Mouse (Mus musculus) kidney, adult 2 months (tissue): ENCODE results near the gene Helz. TPM values are rescaled to one million over a fixed set of nuclear protein-coding genes. Genes with fewer than 3 reads are reported as not detected.
A peak's percentile ranks its signal among the peaks of the same experiment; 100 is the strongest.

ENCODE experiments used
- DNase-seq: peaks from one replicate; pipeline ENCODE4 v3.0.0; 2021
- H3K27ac ChIP-seq: fragments of 200-500 bp; 2 replicates; pipeline ENCODE4 v1.5.1; 2012; ENCODE audit warnings: low read depth, low read length, control low read depth, inconsistent platforms; ENCODE audit not compliant: insufficient read depth
- H3K27me3 ChIP-seq: fragments of 200-500 bp; replicated peaks from 2 replicates; pipeline ENCODE4 v1.6.1; 2012; ENCODE audit warnings: mild to moderate bottlenecking, moderate library complexity, low read length, inconsistent platforms; ENCODE audit not compliant: control insufficient read depth, insufficient read depth
- H3K36me3 ChIP-seq: fragments of 200-500 bp; 2 replicates; pipeline ENCODE4 v1.6.1; 2012; ENCODE audit warnings: mild to moderate bottlenecking, moderate library complexity, low read length, inconsistent platforms; ENCODE audit not compliant: control insufficient read depth, insufficient read depth
- H3K4me1 ChIP-seq: fragments of 200-500 bp; 2 replicates; pipeline ENCODE4 v1.6.1; 2011; ENCODE audit warnings: low read length; ENCODE audit not compliant: control insufficient read depth, insufficient read depth
- H3K4me3 ChIP-seq: fragments of 200-500 bp; 2 replicates; pipeline ENCODE4 v1.5.1; 2011; ENCODE audit warnings: mild to moderate bottlenecking, low read depth, low read length, control low read depth; ENCODE audit not compliant: insufficient read depth
- CTCF ChIP-seq: fragments of 200-500 bp; conservative IDR thresholded peaks from 2 replicates; pipeline ENCODE4 v1.5.1; 2011; ENCODE audit warnings: low read depth, mild to moderate bottlenecking, control low read depth, low read length, moderate library complexity, mixed read lengths; ENCODE audit not compliant: insufficient read depth, insufficient read length
- POLR2A ChIP-seq: fragments of 200-500 bp; IDR thresholded peaks from one replicate; pipeline ENCODE4 v1.6.1; 2011; ENCODE audit warnings: low read depth, low read length, control low read depth
- WGBS: fragments of 180-500 bp; shearing (Covaris S2); methylation state at CpG from one replicate; pipeline ENCODE4 v1.1.7; 2018; 5-methylcytosine and 5-hydroxymethylcytosine counted together
- polyA plus RNA-seq: library from polyadenylated mRNA; depleted of rRNA; stranded (reverse); fragments of >200 nt; gene quantifications from 2 replicates; pipeline ENCODE4 v1.2.3, GENCODE M21; 2012

The Helz gene
- polyA plus RNA-seq, 1 experiment, result 18.8 TPM

DNA sequence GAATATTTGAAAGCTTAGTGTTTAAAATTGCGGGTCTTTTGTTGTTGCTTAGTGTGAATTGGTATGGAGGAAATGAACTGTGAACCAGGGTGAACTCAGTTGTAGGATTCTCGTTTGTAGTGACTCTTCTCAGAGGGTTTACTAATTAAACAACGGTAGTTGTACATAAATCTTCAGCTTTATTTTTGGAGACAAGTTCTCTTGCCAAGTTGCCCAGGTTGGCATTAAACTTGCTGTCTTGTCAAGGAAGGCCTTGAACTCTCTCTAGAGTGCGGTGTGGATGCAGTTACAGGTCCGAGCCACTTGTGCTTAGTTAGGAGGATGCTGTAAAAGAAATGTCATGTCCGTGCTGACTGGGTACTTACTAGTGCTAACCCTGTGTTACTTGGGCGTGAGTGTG, 39.4 kb downstream of the Helz start:
- H3K36me3 ChIP-seq, result no peaks in the 10 kb centered on the region
- WGBS, result 52% methylated on average over 7 of the region's 7 CpGs
- no peaks in the 10 kb centered on the region for H3K27me3 ChIP-seq
- no peak for TF ChIP-seq POLR2A
- TF ChIP-seq CTCF, result no peak
- peaks cover 6% of the 10 kb centered on the region; the same call in 1 of the 2 replicates for H3K4me1 ChIP-seq
- no peak overlapping the region for H3K27ac ChIP-seq
- no peak overlapping the region for H3K4me3 ChIP-seq
- DNase-seq, result peak; percentile 71

DNA sequence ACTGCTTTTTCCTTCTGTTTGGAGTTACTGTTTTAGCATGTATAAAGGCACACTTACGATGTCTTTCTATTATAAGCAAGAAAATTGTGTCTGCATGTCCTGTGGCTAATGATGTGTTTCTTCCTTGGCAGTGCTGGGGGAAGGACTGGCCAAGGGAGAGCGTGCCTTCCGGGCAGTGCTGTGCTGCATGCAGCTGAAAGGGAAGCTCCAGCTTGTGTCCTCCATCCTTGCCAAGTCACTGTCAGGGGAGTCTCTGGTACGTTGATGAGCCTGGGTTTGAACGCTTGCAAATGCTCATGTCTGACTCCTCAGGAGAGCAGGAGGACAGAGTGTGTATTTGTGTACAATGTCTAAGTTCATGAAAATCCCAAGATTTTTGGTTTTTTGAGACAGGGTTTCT, 44.8 kb downstream of the Helz start:
- no peak overlapping the region for H3K27ac ChIP-seq
- TF ChIP-seq CTCF (no peak), POLR2A (no peak)
- H3K36me3 ChIP-seq, result peaks cover 2% of the 10 kb centered on the region; the same call in 1 of the 2 replicates
- H3K4me3 ChIP-seq, result no peak overlapping the region
- no peaks in the 10 kb centered on the region for H3K27me3 ChIP-seq
- DNase-seq, result peak; percentile 34
- 64% methylated on average over 5 of the region's 5 CpGs for WGBS
- no peaks in the 10 kb centered on the region for H3K4me1 ChIP-seq

- no peaks in the 10 kb centered on the region for H3K4me1 ChIP-seq
- TF ChIP-seq POLR2A (no peak), CTCF (no peak)
- H3K27me3 ChIP-seq, result no peaks in the 10 kb centered on the region
- no peak overlapping the region for H3K27ac ChIP-seq
- DNase-seq, result no peak
- H3K4me3 ChIP-seq, result no peak overlapping the region
- WGBS, result 95% methylated on average over 4 of the region's 4 CpGs
- H3K36me3 ChIP-seq, result peaks cover 4% of the 10 kb centered on the region
Measured at GRCm38 (mm10) chr11:107597381-107597780, 49.7 kb downstream of the Helz start.

DNA sequence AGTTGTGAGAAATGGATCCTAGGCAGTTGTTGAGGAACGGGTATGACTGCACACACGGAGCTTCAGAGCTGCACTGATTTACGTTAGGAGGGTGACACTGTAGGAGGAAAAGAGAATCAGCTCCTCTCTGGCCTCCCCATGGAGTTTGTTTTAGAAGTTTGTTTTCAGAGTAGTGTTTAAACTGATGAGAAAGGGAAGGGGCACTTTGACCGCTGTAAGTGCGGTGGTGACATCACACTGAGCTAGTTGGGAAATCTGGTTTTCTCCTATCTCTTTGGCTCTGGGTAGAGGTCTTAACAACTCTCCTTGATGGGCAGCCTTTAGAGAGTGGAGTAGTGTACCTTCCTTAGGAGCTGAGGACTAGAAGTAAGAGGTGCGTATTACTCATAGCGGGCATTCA, 58.0 kb downstream of the Helz start:
- 88% methylated on average over 7 of the region's 7 CpGs for WGBS
- no peaks in the 10 kb centered on the region for H3K4me1 ChIP-seq
- no peaks in the 10 kb centered on the region for H3K27me3 ChIP-seq
- no peak overlapping the region for H3K4me3 ChIP-seq
- no peak for TF ChIP-seq CTCF
- no peak for TF ChIP-seq POLR2A
- no peak overlapping the region for H3K27ac ChIP-seq
- no peak for DNase-seq
- H3K36me3 ChIP-seq, result peaks cover 4% of the 10 kb centered on the region

DNA sequence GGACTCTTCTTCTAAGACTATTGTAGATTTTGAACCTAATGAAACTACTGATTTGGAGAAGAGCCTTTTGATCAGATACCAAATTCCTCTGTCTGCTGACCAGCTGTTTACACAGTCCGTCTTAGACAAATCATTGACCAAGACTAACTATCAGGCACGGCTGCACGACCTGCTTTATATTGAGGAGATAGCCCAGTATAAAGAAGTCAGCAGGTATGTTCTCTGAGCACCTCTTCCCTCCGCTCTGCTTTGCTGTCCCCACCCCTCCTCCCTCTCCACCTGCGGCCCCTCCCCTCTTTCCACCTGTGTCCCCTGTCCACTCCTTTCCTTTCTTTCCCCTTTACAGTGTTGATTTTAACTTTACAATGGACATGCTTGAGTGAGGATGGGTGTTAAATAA, 66.2 kb downstream of the Helz start:
- DNase-seq, result peak; percentile 33
- TF ChIP-seq CTCF (no peak), POLR2A (no peak)
- Histone ChIP-seq H3K4me3 (no peak overlapping the region), H3K27ac (no peak overlapping the region), H3K4me1 (no peaks in the 10 kb centered on the region), H3K36me3 (no peaks in the 10 kb centered on the region), H3K27me3 (no peaks in the 10 kb centered on the region)
- WGBS, result 49% methylated on average over 5 of the region's 5 CpGs

DNA sequence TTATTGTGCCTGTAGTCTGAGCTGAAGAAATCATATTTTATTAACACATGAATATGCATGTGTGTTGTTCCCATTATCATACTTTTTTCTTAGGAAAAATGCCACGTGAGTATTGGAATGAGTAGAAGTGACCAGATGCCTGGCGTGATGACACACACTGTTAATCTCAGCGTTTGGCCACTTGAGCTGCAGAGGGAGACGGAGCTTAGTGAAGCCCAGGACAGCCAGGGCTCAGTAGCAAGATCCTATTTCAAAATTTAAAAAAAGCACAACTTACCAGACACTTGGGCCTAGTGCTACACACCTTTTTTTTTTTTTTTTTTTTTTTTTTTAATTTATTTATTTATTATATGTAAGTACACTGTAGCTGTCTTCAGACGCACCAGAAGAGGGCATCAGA, 68.0 kb downstream of the Helz start:
- TF ChIP-seq CTCF (no peak), POLR2A (no peak)
- no peak overlapping the region for H3K4me3 ChIP-seq
- H3K4me1 ChIP-seq, result no peaks in the 10 kb centered on the region
- DNase-seq, result no peak
- H3K36me3 ChIP-seq, result no peaks in the 10 kb centered on the region; the same call in 1 of the 2 replicates
- no peak overlapping the region for H3K27ac ChIP-seq
- WGBS, result 82% methylated on average over 5 of the region's 5 CpGs
- H3K27me3 ChIP-seq, result no peaks in the 10 kb centered on the region

GRCm38 (mm10) chr11:107617976-107618375, 70.2 kb downstream of the Helz start:
- 65% methylated on average over 5 of the region's 5 CpGs for WGBS

DNA sequence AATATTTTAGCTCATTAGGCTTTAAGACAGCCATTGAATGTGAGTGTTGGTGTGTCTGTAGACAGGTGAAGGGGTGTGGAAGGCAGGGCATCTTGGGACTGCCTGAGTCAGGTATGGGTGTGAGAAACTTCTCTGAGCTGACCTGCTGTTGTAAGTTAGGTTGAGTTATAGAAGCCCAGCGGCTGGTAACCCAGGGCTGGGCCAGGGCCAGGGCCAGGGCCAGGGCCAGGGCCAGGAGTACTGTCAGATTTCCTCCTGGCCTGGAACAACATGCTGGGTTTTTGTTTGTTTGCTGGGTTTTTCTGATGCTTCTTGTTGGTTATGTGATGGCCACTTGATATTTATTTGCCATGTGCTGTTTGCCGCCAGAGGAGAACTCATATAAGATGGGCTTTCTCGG, 76.9 kb downstream of the Helz start:
- H3K27ac ChIP-seq, result no peak overlapping the region
- peaks cover 6% of the 10 kb centered on the region for H3K36me3 ChIP-seq

More at GRCm38 (mm10) chr11:107617976-107618375, 70.2 kb downstream of the Helz start:
- Histone ChIP-seq H3K4me3 (no peak overlapping the region), H3K27ac (no peak overlapping the region), H3K27me3 (no peaks in the 10 kb centered on the region), H3K4me1 (no peaks in the 10 kb centered on the region), H3K36me3 (no peaks in the 10 kb centered on the region; the same call in 1 of the 2 replicates)
- TF ChIP-seq CTCF (no peak), POLR2A (no peak)
- DNase-seq, result no peak

More for the DNA sequence above, 76.9 kb downstream of the Helz start:
- H3K4me3 ChIP-seq, result no peak overlapping the region
- DNase-seq, result no peak
- TF ChIP-seq CTCF (no peak), POLR2A (no peak)
- 89% methylated on average over 3 of the region's 3 CpGs for WGBS
- H3K27me3 ChIP-seq, result no peaks in the 10 kb centered on the region
- H3K4me1 ChIP-seq, result no peaks in the 10 kb centered on the region
